ENCODE assay signal across 8 mouse cellular contexts in genomic region chr6:39592401-39593214, GRCm38 (mm10). TPM values are rescaled to one million over a fixed set of nuclear protein-coding genes. Genes with fewer than 3 reads are reported as not detected.
DNase-seq lines count a peak whose midpoint lies in the region; ATAC-seq and TF ChIP-seq lines count a peak whose summit lies in the region.

TSS of gene Ndufb2 (plus strand) at chr6:39592574.

- H3K27ac ChIP-seq in ES-E14 (ENCODE audit: insufficient read depth, low read depth, low read length, poor library complexity, severe bottlenecking), result peak within 1 kb of the TSS; percentile 49; the same call in 1 of the 2 replicates
- peak within 1 kb of the TSS; percentile 94 for H3K27ac ChIP-seq in forebrain, embryonic 15.5 days (replicated peaks)

- no peaks in the 10 kb centered on the region for H3K9me3 ChIP-seq in ES-E14 (ENCODE audit: control insufficient read depth, insufficient read depth, low read depth, low read length)
- no peaks in the 10 kb centered on the region for H3K9me3 ChIP-seq in forebrain, embryonic 15.5 days

- DNase-seq in ES-E14 (ENCODE audit: low read depth, low spot score), result peak; percentile 92
- peak; percentile 96 for DNase-seq in cerebellum, adult 11-12 months
- peak; percentile 90 for DNase-seq in heart, postnatal 25 days (ENCODE audit: low spot score)
- peak; percentile 94 to 97 for DNase-seq in layer of hippocampus, adult 18-20 months (ENCODE audit: low spot score in 2 of 2)
- peak; percentile 97 for DNase-seq in lung, adult 2 months
- DNase-seq in thymus, adult 18-20 months, result peak; percentile 83 to 89

- H3K4me1 ChIP-seq in ES-E14 (ENCODE audit: control insufficient read depth in 2 of 2, insufficient read depth in 2 of 2, low read length in 2 of 2, poor library complexity in 1 of 2), result peaks cover 0 to 3% of the 10 kb centered on the region in 2 experiments; a peak in 1 of 4 replicates
- H3K4me1 ChIP-seq in forebrain, embryonic 15.5 days, result peaks cover 16% of the 10 kb centered on the region
- H3K4me1 ChIP-seq in lung, adult 2 months (ENCODE audit: control insufficient read depth, insufficient read depth, low read length), result no peaks in the 10 kb centered on the region

- peak; percentile 98 for ATAC-seq in forebrain, embryonic 15.5 days (replicated peaks)
- ATAC-seq in neutrophil, adult 5-6 weeks (ENCODE audit: extremely low read depth, insufficient number of reproducible peaks, low FRiP score, poor library complexity, severe bottlenecking), result peak; percentile 96

- peak within 1 kb of the TSS; percentile 88 for H3K4me2 ChIP-seq in forebrain, embryonic 15.5 days (replicated peaks)

- peak within 1 kb of the TSS; percentile 84 to 100 for H3K4me3 ChIP-seq in ES-E14 (ENCODE audit: insufficient read depth in 1 of 2, low read depth in 1 of 2, low read length in 2 of 2, poor library complexity in 1 of 2, severe bottlenecking in 1 of 2)
- peak within 1 kb of the TSS; percentile 84 for H3K4me3 ChIP-seq in forebrain, embryonic 15.5 days
- peak within 1 kb of the TSS; percentile 66 for H3K4me3 ChIP-seq in lung, adult 2 months (replicated peaks; ENCODE audit: extremely low read depth, low read depth, low read length)

- in situ Hi-C loops in ES-E14 (cut with MboI; ENCODE audit: low sequenced_read_pairs in 2 of 2, unreplicated experiment in 2 of 2), result no loop called here

- no peaks in the 10 kb centered on the region for H3K27me3 ChIP-seq in forebrain, embryonic 15.5 days

- WGBS in forebrain, embryonic 15.5 days, result under 1% methylated on average over 56 of the region's 56 CpGs
- WGBS in lung, adult 2 months, result under 1% methylated on average over 56 of the region's 56 CpGs

- peaks cover 2% of the 10 kb centered on the region; the same call in 1 of the 2 replicates for H3K36me3 ChIP-seq in ES-E14 (ENCODE audit: control insufficient read depth, insufficient read depth, low read length, poor library complexity, severe bottlenecking)
- H3K36me3 ChIP-seq in forebrain, embryonic 15.5 days, result peaks cover 18% of the 10 kb centered on the region

- H3K9ac ChIP-seq in ES-E14 (ENCODE audit: insufficient read depth, low read depth, low read length, poor library complexity, severe bottlenecking), result peak within 1 kb of the TSS; percentile 83
- peak within 1 kb of the TSS; percentile 84 for H3K9ac ChIP-seq in forebrain, embryonic 15.5 days (replicated peaks)

- TF ChIP-seq POLR2A in lung, adult 2 months (IDR thresholded peaks at IDR 0.05; ENCODE audit: borderline replicate concordance, extremely low read depth, low read depth, low read length), result peak; percentile 92

- TF ChIP-seq CTCF in lung, adult 2 months (IDR thresholded peaks at IDR 0.05; ENCODE audit: insufficient read depth, low read length), result no peak

- intact Hi-C loops in heart, postnatal 25 days (cut with DNase I), result loop anchor here (5.0 kb wide), 1 partner anchor 135 kb away; the partner anchor contains the start of gene Braf

TF ChIP-seq in ES-E14, 5 proteins besides CTCF, POLR2A, EP300 and RAD21:
- TF ChIP-seq ZNF384 (IDR thresholded peaks at IDR 0.05; ENCODE audit: low read depth, low read length) (no peak), HCFC1 (IDR thresholded peaks at IDR 0.05; ENCODE audit: borderline replicate concordance, insufficient read depth, low read length) (peak; percentile 93)

RNA-seq across cellular contexts. Expression of gene Ndufb2, which starts in this region (rescaled TPM):
- 109 and 122 TPM in 2 replicates for total RNA-seq in ES-E14 (2012; rRNA removed)
- 333 and 354 TPM in 2 replicates for polyA plus RNA-seq in forebrain, embryonic 15.5 days (2015; fragmentation: Nextera tagmentation; extraction: Ambion mirVana)
- 100 to 1,000 TPM; 685 to 720 TPM for total RNA-seq in heart, postnatal 25 days (2021)
- 100 to 1,000 TPM; 169 to 176 TPM for total RNA-seq in layer of hippocampus, adult 18-20 months (2021)
- polyA plus RNA-seq in lung, adult 2 months (2012; rRNA removed), result 162 and 200 TPM in 2 replicates
- 22.7 and 28.4 TPM in 2 replicates for total RNA-seq in neutrophil, adult 5-6 weeks (2017)

Comparison
In these comparisons a context has a peak if more than half of its experiments do, and no peak if none do; other contexts are left out.
1. Peak in every context shown above with its lines: DNase-seq, ATAC-seq, H3K4me3 ChIP-seq and H3K27ac ChIP-seq.